9 mouse cellular contexts compared by ENCODE assay signal in genomic region chr4:150280002-150280401, GRCm38 (mm10). TPM values are rescaled to one million over a fixed set of nuclear protein-coding genes. Genes with fewer than 3 reads are reported as not detected.
DNase-seq lines count a peak whose midpoint lies in the region; ATAC-seq and TF ChIP-seq lines count a peak whose summit lies in the region.
"Had no signal": no experiment of that assay in that cellular context is flagged by ENCODE, and none has a peak within 500 bp of the region (broad histone marks: within the 10 kb centered on the region; RNA-seq: fewer than 3 reads in every experiment).

No protein-coding gene starts in this region.

- intact Hi-C loops in heart, postnatal 14 days (cut with DNase I), result loop anchor here (2.0 to 10.0 kb wide), 2 partner anchors 15 to 55 kb away; no protein-coding TSS in a partner anchor

- no peak overlapping the region for H3K4me2 ChIP-seq in heart, embryonic 15.5 days
- no peak overlapping the region for H3K4me2 ChIP-seq in forebrain, embryonic 14.5 days (ENCODE audit: low read length)
- no peak overlapping the region for H3K4me2 ChIP-seq in liver, postnatal 0 days (ENCODE audit: low read depth, low read length)

- no peak for TF ChIP-seq CTCF in MEL (IDR thresholded peaks at IDR 0.05 in 2 of 3, conservative IDR thresholded peaks at IDR 0.05 in 1 of 3; ENCODE audit: control insufficient read depth in 1 of 3, insufficient read depth in 1 of 3, low read depth in 2 of 3, low read length in 3 of 3, poor library complexity in 1 of 3, severe bottlenecking in 1 of 3)
- no peak for TF ChIP-seq CTCF in liver, postnatal 0 days (IDR thresholded peaks at IDR 0.05; ENCODE audit: low read depth)

- no peaks in the 10 kb centered on the region for H3K9me3 ChIP-seq in heart, embryonic 15.5 days (replicated peaks)
- H3K9me3 ChIP-seq in MEL (replicated peaks; ENCODE audit: insufficient read depth, low read length), result no peaks in the 10 kb centered on the region
- no peaks in the 10 kb centered on the region for H3K9me3 ChIP-seq in forebrain, embryonic 14.5 days (replicated peaks; ENCODE audit: control insufficient read depth, low read length)
- no peaks in the 10 kb centered on the region for H3K9me3 ChIP-seq in liver, postnatal 0 days (ENCODE audit: low read length)

- no peak for TF ChIP-seq EP300 in MEL (IDR thresholded peaks at IDR 0.05; ENCODE audit: low read depth in 1 of 2, low read length in 2 of 2)
- TF ChIP-seq EP300 in liver, postnatal 0 days (IDR thresholded peaks at IDR 0.05; ENCODE audit: low read depth), result no peak

- ATAC-seq in heart, embryonic 15.5 days (replicated peaks; ENCODE audit: insufficient number of reproducible peaks, insufficient read depth, low FRiP score, low read depth), result no peak
- no peak for ATAC-seq in forebrain, embryonic 14.5 days
- ATAC-seq in liver, postnatal 0 days, result no peak
- ATAC-seq in megakaryocyte progenitor cell, adult 5-6 weeks (replicated peaks; ENCODE audit: poor library complexity), result no peak

- H3K27me3 ChIP-seq in heart, embryonic 15.5 days, result no peaks in the 10 kb centered on the region
- no peaks in the 10 kb centered on the region for H3K27me3 ChIP-seq in MEL (ENCODE audit: control insufficient read depth in 1 of 2, insufficient read depth in 2 of 2, low read length in 2 of 2)
- H3K27me3 ChIP-seq in forebrain, embryonic 14.5 days (replicated peaks; ENCODE audit: control insufficient read depth, insufficient read depth, low read length), result no peaks in the 10 kb centered on the region
- no peaks in the 10 kb centered on the region for H3K27me3 ChIP-seq in liver, postnatal 0 days (ENCODE audit: insufficient read depth, low read length)
- H3K27me3 ChIP-seq: CH12.LX had no signal

- no peak for TF ChIP-seq POLR2A in MEL (IDR thresholded peaks at IDR 0.05; ENCODE audit: control insufficient read depth in 1 of 2, insufficient read depth in 1 of 2, low read depth in 1 of 2, low read length in 2 of 2, poor library complexity in 1 of 2)

- peaks cover 20% of the 10 kb centered on the region for H3K79me2 ChIP-seq in MEL (ENCODE audit: control insufficient read depth, insufficient read depth, low read length, poor library complexity)

- peaks cover 20% of the 10 kb centered on the region for H3K4me1 ChIP-seq in heart, embryonic 15.5 days (replicated peaks)
- peaks cover 5 to 12% of the 10 kb centered on the region in 2 experiments for H3K4me1 ChIP-seq in MEL (ENCODE audit: control insufficient read depth in 1 of 2, insufficient read depth in 2 of 2, low read length in 2 of 2)
- H3K4me1 ChIP-seq in forebrain, embryonic 14.5 days (ENCODE audit: control insufficient read depth, insufficient read depth, low read length), result peaks cover 11% of the 10 kb centered on the region; the same call in 1 of the 2 replicates
- H3K4me1 ChIP-seq in liver, postnatal 0 days (ENCODE audit: insufficient read depth), result peaks cover 14% of the 10 kb centered on the region

- peak overlapping the region; percentile 97 for H3K27ac ChIP-seq in heart, embryonic 15.5 days
- no peak overlapping the region for H3K27ac ChIP-seq in MEL (ENCODE audit: control insufficient read depth, low read depth, low read length)
- no peak overlapping the region for H3K27ac ChIP-seq in forebrain, embryonic 14.5 days (ENCODE audit: low read depth, low read length)
- H3K27ac ChIP-seq in liver, postnatal 0 days (ENCODE audit: low read depth), result 0 out of 2 replicates have a peak overlapping the region, but pooled peaks have one; percentile 97

- no peak for TF ChIP-seq RAD21 in MEL (IDR thresholded peaks at IDR 0.05; ENCODE audit: low read depth, low read length)

- no peaks in the 10 kb centered on the region for H3K36me3 ChIP-seq in heart, embryonic 15.5 days
- peaks cover 0 to 16% of the 10 kb centered on the region in 2 experiments; a peak in 2 of 4 replicates for H3K36me3 ChIP-seq in MEL (ENCODE audit: control insufficient read depth in 1 of 2, insufficient read depth in 2 of 2, low read length in 2 of 2)
- no peaks in the 10 kb centered on the region for H3K36me3 ChIP-seq in forebrain, embryonic 14.5 days (ENCODE audit: control insufficient read depth, insufficient read depth, low read length)
- no peaks in the 10 kb centered on the region for H3K36me3 ChIP-seq in liver, postnatal 0 days (replicated peaks; ENCODE audit: insufficient read depth, low read length)

- no peak overlapping the region for H3K9ac ChIP-seq in heart, embryonic 15.5 days
- peak overlapping the region; percentile 86 for H3K9ac ChIP-seq in MEL (ENCODE audit: control insufficient read depth, low read depth, low read length, poor library complexity, severe bottlenecking)
- H3K9ac ChIP-seq in forebrain, embryonic 14.5 days (ENCODE audit: low read length), result no peak overlapping the region
- no peak overlapping the region for H3K9ac ChIP-seq in liver, postnatal 0 days (replicated peaks)

- no peak for DNase-seq in heart, postnatal 14 days
- DNase-seq in MEL (ENCODE audit: low read depth, low spot score), result peak; percentile 28
- DNase-seq in forebrain, embryonic 14.5 days (ENCODE audit: low spot score), result peak; percentile 66
- DNase-seq in liver, postnatal 0 days, result no peak
- DNase-seq in MN1 (ENCODE audit: low spot score), result no peak
- DNase-seq in right cerebral cortex, postnatal 4 days, result no peak

- 70% methylated on average over 2 of the region's 2 CpGs for WGBS in heart, embryonic 15.5 days
- 41% methylated on average over 2 of the region's 2 CpGs for whole genome bisulfite sequencing in forebrain, embryonic 14.5 days
- 83% methylated on average over 2 of the region's 2 CpGs for WGBS in liver, postnatal 0 days (ENCODE audit: insufficient replicate concordance)

- H3K4me3 ChIP-seq in heart, embryonic 15.5 days, result no peak overlapping the region
- H3K4me3 ChIP-seq in MEL (ENCODE audit: control insufficient read depth in 1 of 2, insufficient read depth in 1 of 2, low read depth in 2 of 2, low read length in 2 of 2), result peak overlapping the region in 1 of 2 experiments; percentile 84; a peak in 3 of 4 replicates
- H3K4me3 ChIP-seq in forebrain, embryonic 14.5 days (ENCODE audit: low read depth, low read length), result no peak overlapping the region
- no peak overlapping the region for H3K4me3 ChIP-seq in liver, postnatal 0 days (ENCODE audit: low read depth, low read length)

TF ChIP-seq in MEL, 35 proteins besides CTCF, POLR2A, EP300 and RAD21:
- TF ChIP-seq MAZ (IDR thresholded peaks at IDR 0.05; ENCODE audit: low read depth, low read length) (no peak), MAFK (IDR thresholded peaks at IDR 0.05; ENCODE audit: borderline replicate concordance, low read depth, low read length) (no peak), JUND (IDR thresholded peaks at IDR 0.05; ENCODE audit: low read depth, low read length) (no peak), USF2 (IDR thresholded peaks at IDR 0.05; ENCODE audit: borderline replicate concordance in 1 of 2, insufficient read depth in 1 of 2, low read depth in 1 of 2, low read length in 2 of 2) (no peak), ZC3H11A (IDR thresholded peaks at IDR 0.05; ENCODE audit: low read depth, low read length) (peak; percentile 0; the same call in 1 of the 2 replicates)

RNA-seq across cellular contexts. Expression of gene Rere, which starts 1.4 kb away (rescaled TPM):
- 17.6 and 26.1 TPM in 2 replicates for polyA plus RNA-seq in heart, embryonic 15.5 days (2015; fragmentation: Nextera tagmentation; extraction: Ambion mirVana)
- total RNA-seq in heart, postnatal 14 days (2021), result 10 to 100 TPM; 52.5 to 62.6 TPM
- total RNA-seq in MEL (2012; rRNA removed), result 4.1 and 5.8 TPM in 2 replicates
- 10 to 100 TPM in 1 of 2 experiments, not detected in 1; 31.8 TPM for polyA plus RNA-seq in MEL (2012; ENCODE audit: insufficient read depth in 1 of 2, insufficient read length in 2 of 2, low read depth in 1 of 2, low replicate concordance in 2 of 2, missing spikeins in 1 of 2)
- 21.2 and 25.1 TPM in 2 replicates for polyA plus RNA-seq in forebrain, embryonic 14.5 days (2014; fragmentation: Nextera tagmentation; extraction: Ambion mirVana)
- 4.3 and 4.8 TPM in 2 replicates for polyA plus RNA-seq in liver, postnatal 0 days (2015; fragmentation: Nextera tagmentation; extraction: Ambion mirVana)
- total RNA-seq in megakaryocyte progenitor cell, adult 5-6 weeks (2015), result 49.5 TPM in 2 replicates
- total RNA-seq in megakaryocyte progenitor cell, adult 5-6 weeks (2017), result 13.8 and 23.8 TPM in 2 replicates

RNA-seq across cellular contexts. Expression of gene Eno1, which starts 43.5 kb away (rescaled TPM):
- 1,686 and 1,690 TPM in 2 replicates for polyA plus RNA-seq in heart, embryonic 15.5 days (2015; fragmentation: Nextera tagmentation; extraction: Ambion mirVana)
- 100 to 1,000 TPM; 165 to 170 TPM for total RNA-seq in heart, postnatal 14 days (2021)
- total RNA-seq in MEL (2012; rRNA removed), result 254 and 516 TPM in 2 replicates
- polyA plus RNA-seq in MEL (2012; ENCODE audit: insufficient read depth in 1 of 2, insufficient read length in 2 of 2, low read depth in 1 of 2, low replicate concordance in 2 of 2, missing spikeins in 1 of 2), result 1,000 to 10,000 TPM in 1 of 2 experiments, 100 to 1,000 TPM in 1; 737 to 5,492 TPM
- polyA plus RNA-seq in forebrain, embryonic 14.5 days (2014; fragmentation: Nextera tagmentation; extraction: Ambion mirVana), result 958 and 988 TPM in 2 replicates
- 574 and 747 TPM in 2 replicates for polyA plus RNA-seq in liver, postnatal 0 days (2015; fragmentation: Nextera tagmentation; extraction: Ambion mirVana)
- 336 and 338 TPM in 2 replicates for total RNA-seq in megakaryocyte progenitor cell, adult 5-6 weeks (2015)
- total RNA-seq in megakaryocyte progenitor cell, adult 5-6 weeks (2017), result 357 and 368 TPM in 2 replicates

Comparison
In these comparisons a context has a peak if more than half of its experiments do, and no peak if none do; other contexts are left out.
1. H3K27ac ChIP-seq: peak in heart, embryonic 15.5 days (single experiment) and liver, postnatal 0 days (single experiment); none in MEL (single experiment) and forebrain, embryonic 14.5 days (single experiment).
2. DNase-seq: peak in MEL (single experiment) and forebrain, embryonic 14.5 days (single experiment); none in heart, postnatal 14 days (0 of 2), liver, postnatal 0 days (single experiment), MN1 (single experiment) and right cerebral cortex, postnatal 4 days (single experiment).